Mouse (Mus musculus) liver, embryonic 18 days (tissue): ENCODE data around the gene Gm11565. TPM values are rescaled to one million over a fixed set of nuclear protein-coding genes. Genes with fewer than 3 reads are reported as not detected.

Experiments
- polyA plus RNA-seq: library from polyadenylated mRNA; depleted of rRNA; stranded (reverse); fragments of >200 nt; gene quantifications from 2 replicates; pipeline ENCODE4 v1.2.3, GENCODE M21; 2012; rRNA removed

Gene Gm11565
- not detected in 2 replicates for polyA plus RNA-seq

DNA sequence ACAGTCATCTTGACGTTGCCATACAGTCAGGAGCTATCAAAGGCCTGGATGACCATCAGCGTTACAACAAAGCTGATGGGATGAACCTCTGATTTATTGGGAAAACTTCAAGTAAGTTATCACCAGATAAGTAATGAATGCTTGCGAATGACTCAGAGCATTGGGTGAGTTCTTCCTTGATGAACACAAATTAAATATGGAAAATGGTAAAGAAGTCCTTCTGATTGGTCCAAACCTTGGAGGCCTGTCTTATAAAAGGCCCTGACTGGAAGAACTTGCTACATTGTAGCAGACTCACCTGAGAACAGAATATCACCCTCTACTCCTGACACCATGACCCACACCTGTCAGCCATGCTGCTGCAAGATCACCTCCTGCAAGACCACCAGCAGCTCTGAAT is at the start of gene Gm11565:
Gm11565 (plus strand) TSS at position 301 of the 400 bp plus-strand sequence.

DNA sequence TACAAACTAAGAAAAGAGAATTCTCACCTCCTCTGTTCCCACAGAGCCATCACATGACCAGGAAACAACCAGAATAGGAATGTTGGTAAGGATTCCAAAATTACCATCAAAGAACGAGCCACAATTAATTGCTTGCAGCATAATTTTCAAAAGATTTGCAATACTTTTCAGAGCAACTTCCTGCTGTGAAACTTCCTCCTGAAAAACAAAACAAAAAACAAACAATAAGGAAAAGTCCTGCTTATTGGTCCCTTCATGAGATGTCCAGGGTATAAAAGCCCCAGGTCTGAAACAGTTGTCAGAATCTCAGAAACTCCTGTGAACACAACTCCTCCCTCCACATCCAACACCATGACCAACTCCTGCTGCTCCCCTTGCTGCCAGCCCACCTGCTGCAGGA is 41.5 kb upstream of the Gm11565 start, which contains the start of gene Krtap9-1:
Krtap9-1 (plus strand) TSS at position 301 of the 400 bp plus-strand sequence.

DNA sequence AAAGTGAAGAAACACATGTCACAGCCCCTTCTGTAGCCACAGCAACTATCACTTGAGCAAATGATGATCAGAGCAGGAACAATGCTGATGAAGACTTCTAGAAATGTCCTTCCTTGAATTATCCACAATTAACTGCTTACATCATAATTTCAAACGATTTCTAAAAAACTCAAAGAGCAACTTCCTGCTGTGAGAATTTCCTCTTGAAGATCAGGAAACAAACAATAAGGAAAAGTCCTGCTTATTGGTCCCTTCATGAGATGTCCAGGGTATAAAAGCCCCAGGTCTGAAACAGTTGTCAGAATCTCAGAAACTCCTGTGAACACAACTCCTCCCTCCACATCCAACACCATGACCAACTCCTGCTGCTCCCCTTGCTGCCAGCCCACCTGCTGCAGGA is 35.7 kb upstream of the Gm11565 start, which contains the start of gene Gm11567:
Gm11567 (plus strand) TSS at position 301 of the 400 bp plus-strand sequence.

DNA sequence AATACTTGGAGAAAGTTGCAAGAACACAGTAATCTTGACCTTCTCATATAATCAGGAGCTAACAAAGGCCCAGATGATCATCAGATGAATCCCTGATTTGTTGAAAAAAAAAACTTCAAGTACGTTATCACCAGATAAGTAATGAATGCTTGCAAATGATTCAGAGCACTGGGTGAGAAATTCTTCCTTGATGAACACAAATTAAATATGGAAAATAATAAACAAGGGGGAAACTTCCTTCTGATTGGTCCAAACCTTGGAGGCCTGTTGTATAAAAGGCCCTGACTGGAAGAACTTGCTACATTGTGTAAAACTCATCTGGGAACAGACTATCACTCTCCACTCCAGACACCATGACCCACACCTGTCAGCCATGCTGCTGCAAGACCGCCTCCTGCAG is 6.9 kb upstream of the Gm11565 start, which contains the start of gene Krtap31-1:
Krtap31-1 (plus strand) TSS at position 301 of the 400 bp plus-strand sequence.

DNA sequence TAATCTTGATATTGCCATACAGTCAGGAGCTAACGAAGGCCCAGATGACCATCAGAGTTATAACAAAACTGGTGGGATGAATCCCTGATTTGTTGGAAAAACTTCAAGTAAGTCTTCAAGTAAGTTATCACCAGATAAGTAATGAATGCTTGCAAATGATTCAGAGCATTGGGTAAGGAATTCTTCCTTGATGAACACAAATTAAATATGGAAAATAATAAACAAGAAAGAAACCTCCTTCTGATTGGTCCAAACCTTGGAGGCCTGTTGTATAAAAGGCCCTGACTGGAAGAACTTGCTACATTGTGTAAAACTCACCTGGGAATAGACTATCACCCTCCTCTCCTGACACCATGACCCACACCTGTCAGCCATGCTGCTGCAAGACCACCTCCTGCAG is 21.4 kb downstream of the Gm11565 start, which contains the start of gene Krtap31-2:
Krtap31-2 (plus strand) TSS at position 301 of the 400 bp plus-strand sequence.

DNA sequence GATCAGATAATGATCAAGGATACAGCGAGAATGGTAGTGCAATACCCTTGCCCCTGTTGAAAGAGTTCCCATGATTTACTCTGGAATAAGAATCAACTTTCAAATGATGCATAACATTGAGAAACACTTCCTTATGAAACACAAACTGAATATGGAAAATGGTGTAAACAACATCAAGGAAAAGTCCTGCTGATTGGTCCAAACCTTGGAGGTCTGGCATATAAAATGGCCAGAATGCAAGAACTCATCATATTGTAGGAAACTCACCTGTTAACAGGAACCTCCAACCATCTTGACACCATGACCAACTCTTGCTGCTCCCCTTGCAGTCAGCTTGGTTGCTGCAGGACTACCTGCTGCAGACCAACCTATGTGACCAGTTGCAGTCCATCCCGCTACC is 33.6 kb downstream of the Gm11565 start, which contains the start of gene Krtap9-5:
Krtap9-5 (plus strand) TSS at position 301 of the 400 bp plus-strand sequence.

Other genes with a start within 250 kb of the Gm11565 start
- not detected in 2 replicates for gene Krtap4-6, start 248.8 kb upstream of the Gm11565 start, polyA plus RNA-seq
- not detected in 2 replicates for gene Gm14190, start 224.0 kb upstream of the Gm11565 start, polyA plus RNA-seq
- gene Gm14180, start 180.5 kb upstream of the Gm11565 start, polyA plus RNA-seq, result not detected in 2 replicates
- not detected in 2 replicates for gene Gm11595, start 141.8 kb upstream of the Gm11565 start, polyA plus RNA-seq
- gene Krtap4-8, start 134.0 kb upstream of the Gm11565 start, polyA plus RNA-seq, result not detected in 2 replicates
- gene Krtap4-9, start 129.6 kb upstream of the Gm11565 start, polyA plus RNA-seq, result not detected in 2 replicates
- not detected in 2 replicates for gene Gm11596, start 121.3 kb upstream of the Gm11565 start, polyA plus RNA-seq
- gene Gm11569, start 115.8 kb upstream of the Gm11565 start, polyA plus RNA-seq, result not detected in 2 replicates
- gene Gm11554, start 110.3 kb upstream of the Gm11565 start, polyA plus RNA-seq, result not detected in 2 replicates
- gene Krtap4-13, start 104.9 kb upstream of the Gm11565 start, polyA plus RNA-seq, result not detected in 2 replicates
- gene Gm11564, start 99.1 kb upstream of the Gm11565 start, polyA plus RNA-seq, result not detected in 2 replicates
- gene 2300003K06Rik, start 76.7 kb upstream of the Gm11565 start, polyA plus RNA-seq, result not detected in 2 replicates
- gene Krtap4-16, start 63.1 kb upstream of the Gm11565 start, polyA plus RNA-seq, result not detected in 2 replicates
- not detected in 2 replicates for gene Gm11568, start 56.8 kb upstream of the Gm11565 start, polyA plus RNA-seq
- gene Gm11559, start 50.3 kb upstream of the Gm11565 start, polyA plus RNA-seq, result not detected in 2 replicates
- not detected in 2 replicates for gene Krtap9-1, start 41.4 kb upstream of the Gm11565 start, polyA plus RNA-seq
- gene Gm11567, start 35.6 kb upstream of the Gm11565 start, polyA plus RNA-seq, result not detected in 2 replicates
- not detected in 2 replicates for gene Krtap31-1, start 6.8 kb upstream of the Gm11565 start, polyA plus RNA-seq
- gene Krtap31-2, start 21.5 kb downstream of the Gm11565 start, polyA plus RNA-seq, result not detected in 2 replicates
- gene Krtap9-5, start 33.7 kb downstream of the Gm11565 start, polyA plus RNA-seq, result not detected in 2 replicates
- gene Krtap29-1, start 64.3 kb downstream of the Gm11565 start, polyA plus RNA-seq, result not detected in 2 replicates
- gene Krtap16-1, start 71.8 kb downstream of the Gm11565 start, polyA plus RNA-seq, result not detected in 2 replicates
- gene Krtap17-1, start 79.2 kb downstream of the Gm11565 start, polyA plus RNA-seq, result not detected in 2 replicates
- gene Krt33a, start 101.5 kb downstream of the Gm11565 start, polyA plus RNA-seq, result not detected in 2 replicates
- not detected in 2 replicates for gene Krt33b, start 115.1 kb downstream of the Gm11565 start, polyA plus RNA-seq
- gene Krt34, start 126.8 kb downstream of the Gm11565 start, polyA plus RNA-seq, result not detected in 2 replicates
- gene Krt31, start 135.8 kb downstream of the Gm11565 start, polyA plus RNA-seq, result not detected in 2 replicates
- gene Krt32, start 173.5 kb downstream of the Gm11565 start, polyA plus RNA-seq, result not detected in 2 replicates
- gene Krt35, start 181.5 kb downstream of the Gm11565 start, polyA plus RNA-seq, result not detected in 2 replicates
- not detected in 2 replicates for gene Krt36, start 190.9 kb downstream of the Gm11565 start, polyA plus RNA-seq
- gene Krt13, start 206.8 kb downstream of the Gm11565 start, polyA plus RNA-seq, result not detected in 2 replicates
- 0.02 TPM in 1 of 2 replicates, not detected in the other for gene Krt15, start 221.2 kb downstream of the Gm11565 start, polyA plus RNA-seq
- gene Krt19, start 233.9 kb downstream of the Gm11565 start, polyA plus RNA-seq, result 7.7 and 10.3 TPM in 2 replicates